Mouse (Mus musculus) ovary, postnatal 36 days (tissue): ENCODE data around the gene Cir1.

Source experiments
- DNase-seq: peaks from one replicate; pipeline ENCODE4 v3.0.0; 2022; ENCODE audit warnings: low spot score, mixed read lengths

The Cir1 gene

GRCm38 (mm10) chr2:73301979-73302378, 10.5 kb downstream of the Cir1 start:
- no peak for DNase-seq

- DNase-seq: no peak
Observed at GRCm38 (mm10) chr2:73298841-73299240, 13.7 kb downstream of the Cir1 start.

GRCm38 (mm10) chr2:73298154-73298553, 14.3 kb downstream of the Cir1 start:
- DNase-seq: no peak

GRCm38 (mm10) chr2:73295023-73295422, 17.5 kb downstream of the Cir1 start:
- DNase-seq: no peak

- no peak for DNase-seq
Observed at GRCm38 (mm10) chr2:73291130-73291529, 21.4 kb downstream of the Cir1 start.

GRCm38 (mm10) chr2:73285630-73286029, 26.9 kb downstream of the Cir1 start:
- DNase-seq: no peak

- no peak for DNase-seq
Observed at GRCm38 (mm10) chr2:73281707-73282106, 30.8 kb downstream of the Cir1 start.

GRCm38 (mm10) chr2:73281048-73281661, 31.3 kb downstream of the Cir1 start:
- no peak for DNase-seq

GRCm38 (mm10) chr2:73280356-73281047, 32.0 kb downstream of the Cir1 start:
- DNase-seq: no peak

GRCm38 (mm10) chr2:73279271-73280038, 33.0 kb downstream of the Cir1 start:
- no peak for DNase-seq

- no peak for DNase-seq
Observed at GRCm38 (mm10) chr2:73278869-73279268, 33.6 kb downstream of the Cir1 start.

GRCm38 (mm10) chr2:73278131-73278854, 34.2 kb downstream of the Cir1 start:
- DNase-seq: peak; percentile 86

- no peak for DNase-seq
Observed at GRCm38 (mm10) chr2:73277709-73278075, 34.8 kb downstream of the Cir1 start.

GRCm38 (mm10) chr2:73277021-73277708, 35.3 kb downstream of the Cir1 start:
- DNase-seq: no peak

GRCm38 (mm10) chr2:73276141-73276571, 36.3 kb downstream of the Cir1 start:
- DNase-seq: no peak

GRCm38 (mm10) chr2:73275261-73276040, 37.0 kb downstream of the Cir1 start:
- DNase-seq: no peak

- peak; percentile 55 for DNase-seq
Observed at GRCm38 (mm10) chr2:73274119-73274920, 38.2 kb downstream of the Cir1 start.

- DNase-seq: no peak
Observed at GRCm38 (mm10) chr2:73273249-73274118, 39.0 kb downstream of the Cir1 start.
